Mouse (Mus musculus) CH12.LX (cell line): ENCODE measurements at regions not wholly inside any gene's neighbourhood (a gene's known extent, or its start where the extent isn't known, plus 50 kb on each side); places are given as distances from the start of the nearest gene placed in this dataset.

Experiments
- DNase-seq: peaks from one replicate; pipeline ENCODE4 v3.0.0-alpha.2; 2013; ENCODE audit errors: extremely low read depth
- H3K27ac ChIP-seq: 2 replicates; pipeline ENCODE4 v1.5.1; 2012; ENCODE audit warnings: low read depth, mild to moderate bottlenecking, control low read depth, moderate library complexity; ENCODE audit not compliant: insufficient read depth
- H3K27me3 ChIP-seq: replicated peaks from 2 replicates; pipeline ENCODE3; 2012; ENCODE audit warnings: inconsistent platforms
- H3K36me3 ChIP-seq, 2 experiments: replicated peaks in 1 of 2; 2 replicates each; pipeline versions ENCODE3 to v1.6.1; 2012; ENCODE audit warnings: inconsistent platforms in 1 of 2, low read length in 1 of 2, mild to moderate bottlenecking in 1 of 2, mixed read lengths in 1 of 2, moderate library complexity in 1 of 2; ENCODE audit not compliant: control insufficient read depth in 1 of 2, insufficient read depth in 1 of 2
- H3K4me1 ChIP-seq, 2 experiments: 2 replicates each; pipeline ENCODE4 v1.6.1; 2012; ENCODE audit warnings: inconsistent platforms in 1 of 2, moderate library complexity in 1 of 2; ENCODE audit not compliant: insufficient read depth in 2 of 2, control insufficient read depth in 1 of 2
- H3K4me2 ChIP-seq: 2 replicates; pipeline ENCODE4 v1.6.1; 2012; ENCODE audit warnings: low read depth, mild to moderate bottlenecking, control low read depth; ENCODE audit not compliant: poor library complexity, insufficient read depth, severe bottlenecking
- H3K4me3 ChIP-seq, 3 experiments: fragments of 150-350 bp in 1 of 3; sonication (generic) in 1 of 3; replicated peaks in 1 of 3; 2 replicates each; pipeline versions ENCODE3 to v1.5.1; 2011 to 2012; ENCODE audit warnings: low read depth in 2 of 3, low read length in 2 of 3, mild to moderate bottlenecking in 2 of 3, moderate library complexity in 2 of 3, control low read depth in 1 of 3, improper control_type of control experiment in 1 of 3, inconsistent platforms in 1 of 3, mixed read lengths in 1 of 3; ENCODE audit not compliant: poor library complexity in 1 of 3
- H3K79me2 ChIP-seq: replicated peaks from 2 replicates; pipeline ENCODE4 v1.6.1; 2012; ENCODE audit warnings: mild to moderate bottlenecking, moderate library complexity; ENCODE audit not compliant: control insufficient read depth, poor library complexity, insufficient read depth, severe bottlenecking; ENCODE audit errors: extremely low read depth
- H3K9ac ChIP-seq: 2 replicates; pipeline ENCODE4 v1.6.1; 2012; ENCODE audit warnings: low read depth, mild to moderate bottlenecking, control low read depth, moderate library complexity; ENCODE audit not compliant: insufficient read depth
- H3K9me3 ChIP-seq: replicated peaks from 2 replicates; pipeline ENCODE3; 2012; ENCODE audit warnings: low read length, inconsistent platforms, mixed read lengths
- CHD1 ChIP-seq: IDR thresholded peaks from 2 replicates; pipeline ENCODE4 v1.6.1; 2012; ENCODE audit warnings: low read depth, low read length, improper control_type of control experiment, inconsistent platforms
- ELF1 ChIP-seq: IDR thresholded peaks from 2 replicates; pipeline ENCODE4 v1.6.1; 2014; ENCODE audit warnings: low read depth, mild to moderate bottlenecking, inconsistent platforms, low read length, improper control_type of control experiment
- EP300 ChIP-seq: IDR thresholded peaks from 2 replicates; pipeline ENCODE4 v1.6.1; 2011; ENCODE audit warnings: low read length, improper control_type of control experiment
- GABPA ChIP-seq: IDR thresholded peaks from 2 replicates; pipeline ENCODE4 v1.6.1; 2012; ENCODE audit warnings: low read depth, low read length, improper control_type of control experiment, inconsistent platforms; ENCODE audit not compliant: insufficient replicate concordance
- IRF4 ChIP-seq: IDR thresholded peaks from 2 replicates; pipeline ENCODE4 v1.6.1; 2014; ENCODE audit warnings: low read depth, mild to moderate bottlenecking, inconsistent platforms, low read length, improper control_type of control experiment
- JUN ChIP-seq: IDR thresholded peaks from 2 replicates; pipeline ENCODE4 v1.6.1; 2011; ENCODE audit warnings: low read depth, mild to moderate bottlenecking, low read length, improper control_type of control experiment, moderate library complexity; ENCODE audit not compliant: insufficient read depth
- KAT2A ChIP-seq: IDR thresholded peaks from 2 replicates; pipeline ENCODE4 v1.6.1; 2012; ENCODE audit warnings: low read length, improper control_type of control experiment, inconsistent platforms; ENCODE audit not compliant: insufficient replicate concordance
- MAFK ChIP-seq: IDR thresholded peaks from 2 replicates; pipeline ENCODE4 v1.6.1; 2011; ENCODE audit warnings: low read length, improper control_type of control experiment; ENCODE audit not compliant: insufficient replicate concordance
- MXI1 ChIP-seq: IDR thresholded peaks from 2 replicates; pipeline ENCODE4 v1.6.1; 2011; ENCODE audit warnings: mild to moderate bottlenecking, low read depth, low read length, improper control_type of control experiment
- MYC ChIP-seq: IDR thresholded peaks from 2 replicates; pipeline ENCODE4 v1.6.1; 2011; ENCODE audit warnings: low read depth, mild to moderate bottlenecking, improper control_type of control experiment, low read length
- NELFE ChIP-seq: IDR thresholded peaks from 2 replicates; pipeline ENCODE4 v1.6.1; 2011; ENCODE audit warnings: low read depth, low read length, improper control_type of control experiment
- POLR2A ChIP-seq: IDR thresholded peaks from 2 replicates; pipeline ENCODE4 v1.6.1; 2011; ENCODE audit warnings: low read depth, mild to moderate bottlenecking, improper control_type of control experiment, low read length
- RAD21 ChIP-seq: IDR thresholded peaks from 2 replicates; pipeline ENCODE4 v1.6.1; 2011; ENCODE audit warnings: low read depth, mild to moderate bottlenecking, low read length, improper control_type of control experiment, moderate library complexity
- SIN3A ChIP-seq: IDR thresholded peaks from 2 replicates; pipeline ENCODE4 v1.6.1; 2012; ENCODE audit warnings: low read length, improper control_type of control experiment, inconsistent platforms
- TBP ChIP-seq: conservative IDR thresholded peaks from 2 replicates; pipeline ENCODE4 v1.6.1; 2011; ENCODE audit warnings: low read depth, low read length, improper control_type of control experiment
- TCF12 ChIP-seq: IDR thresholded peaks from 2 replicates; pipeline ENCODE4 v1.6.1; 2014; ENCODE audit warnings: low read depth, mild to moderate bottlenecking, inconsistent platforms, low read length, improper control_type of control experiment
- USF2 ChIP-seq: conservative IDR thresholded peaks from 2 replicates; pipeline ENCODE4 v1.6.1; 2011; ENCODE audit warnings: low read depth, low read length, improper control_type of control experiment
- ZC3H11A ChIP-seq: IDR thresholded peaks from 2 replicates; pipeline ENCODE4 v1.6.1; 2012; ENCODE audit warnings: low read depth, mild to moderate bottlenecking, inconsistent platforms, low read length, improper control_type of control experiment
- ZKSCAN1 ChIP-seq: IDR thresholded peaks from 2 replicates; pipeline ENCODE4 v1.6.1; 2012; ENCODE audit warnings: low read depth, inconsistent platforms, low read length, improper control_type of control experiment, borderline replicate concordance
- ZMIZ1 ChIP-seq: IDR thresholded peaks from 2 replicates; pipeline ENCODE4 v1.6.1; 2012; ENCODE audit warnings: low read depth, mild to moderate bottlenecking, inconsistent platforms, low read length, improper control_type of control experiment
- dilution Hi-C: fragments of 300-500 bp; cut with MboI; formaldehyde crosslinking; loops from 2 replicates; pipeline ENCODE4 v1.14.3; 2020; ENCODE audit warnings: low sequenced_read_pairs; ENCODE audit not compliant: extremely low pct_unique_long_range_greater_than_20kb, extremely low pct_ligation_motif_present
- in situ Hi-C: fragments of 300-500 bp; cut with MboI; formaldehyde crosslinking; loops from 3 replicates; pipeline ENCODE4 v1.14.3; 2019; ENCODE audit warnings: low sequenced_read_pairs, low pct_ligation_motif_present, low pct_unique_long_range_greater_than_20kb, mixed read lengths

GRCm38 (mm10) chr19:32921021-32921420 lies 163.7 kb downstream of the Pten start:
- Histone ChIP-seq H3K27me3 (no peaks in the 10 kb centered on the region), H3K9me3 (no peaks in the 10 kb centered on the region)
- dilution Hi-C loops: no loop called here

GRCm38 (mm10) chr19:32923911-32924310 lies 166.6 kb downstream of the Pten start:
- DNase-seq: peak; percentile 27
- dilution Hi-C loops: no loop called here
- Histone ChIP-seq H3K9me3 (no peaks in the 10 kb centered on the region), H3K4me3 (no peak overlapping the region), H3K9ac (no peak overlapping the region), H3K4me1 (no peaks in the 10 kb centered on the region), H3K27me3 (no peaks in the 10 kb centered on the region), H3K27ac (no peak overlapping the region), H3K79me2 (no peaks in the 10 kb centered on the region), H3K36me3 (no peaks in the 10 kb centered on the region), H3K4me2 (no peak overlapping the region)
- in situ Hi-C loops: no loop called here
- TF ChIP-seq EP300: no peak
- TF ChIP-seq MYC: no peak
- TF ChIP-seq ELF1: no peak
- no peak for TF ChIP-seq SIN3A
- TF ChIP-seq MAFK: no peak
- TF ChIP-seq TCF12: no peak
- no peak for TF ChIP-seq TBP
- no peak for TF ChIP-seq MXI1
- TF ChIP-seq ZMIZ1: no peak
- TF ChIP-seq NELFE: no peak
- no peak for TF ChIP-seq KAT2A
- TF ChIP-seq USF2: no peak
- no peak for TF ChIP-seq JUN
- no peak for TF ChIP-seq RAD21
- TF ChIP-seq CHD1: no peak

More at GRCm38 (mm10) chr19:32921021-32921420, 163.7 kb downstream of the Pten start:
- Histone ChIP-seq H3K27ac (no peak overlapping the region), H3K36me3 (no peaks in the 10 kb centered on the region), H3K4me1 (no peaks in the 10 kb centered on the region), H3K4me3 (no peak overlapping the region), H3K79me2 (no peaks in the 10 kb centered on the region), H3K9ac (no peak overlapping the region), H3K4me2 (no peak overlapping the region)
- DNase-seq: no peak
- TF ChIP-seq POLR2A (no peak), ZKSCAN1 (no peak), JUN (no peak), KAT2A (no peak), IRF4 (no peak), GABPA (no peak), MAFK (no peak), ZC3H11A (no peak), USF2 (no peak), SIN3A (no peak), TBP (no peak)
- in situ Hi-C loops: no loop called here
